Mouse (Mus musculus): ENCODE data around the gene Babam2. TPM values are rescaled to one million over a fixed set of nuclear protein-coding genes. Genes with fewer than 3 reads are reported as not detected.
A peak's percentile ranks its signal among the peaks of the same experiment; 100 is the strongest.

Gene Babam2
- total and polyA plus RNA-seq, 2 experiments from 2014 or later: 30.9 to 58.9 TPM

DNA sequence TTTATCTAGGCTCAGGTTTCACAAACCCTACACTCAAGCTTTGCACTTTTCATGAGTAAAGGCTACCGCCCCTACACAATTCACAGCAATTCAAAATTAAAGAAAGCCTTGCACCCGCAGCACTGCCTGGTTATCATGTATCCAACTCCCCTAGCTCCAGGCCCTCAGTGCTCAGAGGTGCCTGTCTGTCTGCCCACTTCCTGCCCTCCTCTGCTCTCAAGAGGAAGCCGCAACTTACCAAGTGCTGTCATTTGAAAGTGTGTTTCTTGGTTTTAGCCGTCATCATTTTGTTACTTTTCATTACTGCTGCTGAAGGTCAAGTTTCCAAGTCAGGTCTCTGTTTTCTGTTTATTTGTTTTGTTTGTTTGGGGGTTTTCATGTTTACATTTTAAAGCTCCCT, 221.1 kb downstream of the Babam2 start:
- Histone ChIP-seq H3K36me3 (ENCODE audit: insufficient read depth, low read length) (no peaks in the 10 kb centered on the region), H3K4me2 (ENCODE audit: low read depth, low read length, poor library complexity, severe bottlenecking) (no peak overlapping the region), H3K9me3 (ENCODE audit: low read length) (no peaks in the 10 kb centered on the region), H3K4me1 (ENCODE audit: insufficient read depth, low read length) (no peaks in the 10 kb centered on the region), H3K4me3 (ENCODE audit: low read depth, low read length) (no peak overlapping the region), H3K27ac (ENCODE audit: low read depth, low read length) (no peak overlapping the region), H3K27me3 (ENCODE audit: insufficient read depth, low read length) (no peaks in the 10 kb centered on the region), H3K9ac (replicated peaks; ENCODE audit: low read length, poor library complexity, severe bottlenecking) (no peak overlapping the region)
- DNase-seq (ENCODE audit: low spot score) (no peak), ATAC-seq (ENCODE audit: low FRiP score) (no peak)
- TF ChIP-seq CTCF (IDR thresholded peaks at IDR 0.05): no peak
- 95% methylated on average over 4 of the region's 4 CpGs for WGBS

DNA sequence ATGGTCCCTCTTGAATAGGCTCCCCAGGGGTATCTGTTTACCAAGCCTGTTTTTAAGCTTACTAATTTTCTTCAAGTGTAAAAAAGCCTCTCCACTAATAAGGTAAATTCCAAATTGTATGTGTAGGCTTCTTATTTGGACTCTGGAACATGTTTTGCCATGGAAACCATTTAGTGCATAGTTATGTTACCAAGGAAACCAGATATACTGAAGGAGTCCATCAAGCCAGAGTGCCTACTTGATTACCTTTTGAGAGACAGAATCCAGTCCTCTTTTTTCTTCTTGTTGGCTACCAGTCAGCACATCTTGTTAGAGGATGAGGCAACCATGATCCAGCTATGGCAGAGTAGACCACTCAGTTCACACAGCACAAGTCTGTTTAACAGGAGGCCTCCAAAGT, 222.6 kb downstream of the Babam2 start:
- no peak for TF ChIP-seq CTCF (IDR thresholded peaks at IDR 0.05)
- Histone ChIP-seq H3K27ac (ENCODE audit: low read depth, low read length) (no peak overlapping the region), H3K9ac (replicated peaks; ENCODE audit: low read length, poor library complexity, severe bottlenecking) (no peak overlapping the region), H3K4me3 (ENCODE audit: low read depth, low read length) (no peak overlapping the region), H3K4me1 (ENCODE audit: insufficient read depth, low read length) (no peaks in the 10 kb centered on the region), H3K27me3 (ENCODE audit: insufficient read depth, low read length) (no peaks in the 10 kb centered on the region), H3K36me3 (ENCODE audit: insufficient read depth, low read length) (no peaks in the 10 kb centered on the region), H3K9me3 (ENCODE audit: low read length) (no peaks in the 10 kb centered on the region), H3K4me2 (ENCODE audit: low read depth, low read length, poor library complexity, severe bottlenecking) (no peak overlapping the region)
- ATAC-seq (ENCODE audit: low FRiP score): no peak
- DNase-seq (ENCODE audit: low spot score): no peak

DNA sequence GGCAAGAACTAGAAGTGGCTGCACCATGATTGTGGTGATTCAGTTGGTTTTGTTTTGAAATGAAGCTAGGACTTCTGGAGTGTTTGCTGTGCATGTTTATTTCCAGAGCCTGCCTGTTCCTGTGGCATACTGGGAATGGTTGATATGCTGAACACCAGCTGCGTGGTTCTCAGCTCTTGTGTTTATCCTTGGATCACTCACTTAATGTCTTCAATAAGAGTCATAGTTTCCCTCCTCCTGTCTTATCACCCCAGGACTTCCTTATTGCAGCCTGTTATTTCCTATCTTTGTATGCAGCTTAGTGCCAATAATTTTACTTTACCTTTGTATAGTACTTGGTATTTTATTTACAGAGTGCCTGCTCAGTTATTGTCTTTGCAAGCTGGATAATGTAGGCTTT, 223.4 kb downstream of the Babam2 start:
- DNase-seq (ENCODE audit: low spot score) (no peak), ATAC-seq (ENCODE audit: low FRiP score) (no peak)
- no peaks in the 10 kb centered on the region for H3K4me1 ChIP-seq (ENCODE audit: insufficient read depth, low read length)
- no peak overlapping the region for H3K4me2 ChIP-seq (ENCODE audit: low read depth, low read length, poor library complexity, severe bottlenecking)
- H3K27ac ChIP-seq (ENCODE audit: low read depth, low read length): no peak overlapping the region
- H3K9ac ChIP-seq (replicated peaks; ENCODE audit: low read length, poor library complexity, severe bottlenecking): no peak overlapping the region
- H3K9me3 ChIP-seq (ENCODE audit: low read length): no peaks in the 10 kb centered on the region
- no peaks in the 10 kb centered on the region for H3K27me3 ChIP-seq (ENCODE audit: insufficient read depth, low read length)
- no peak for TF ChIP-seq CTCF (IDR thresholded peaks at IDR 0.05)
- H3K36me3 ChIP-seq (ENCODE audit: insufficient read depth, low read length): no peaks in the 10 kb centered on the region
- no peak overlapping the region for H3K4me3 ChIP-seq (ENCODE audit: low read depth, low read length)
- WGBS: 82% methylated on average over 1 of the region's 1 CpGs

GRCm38 (mm10) chr5:31924075-31924474, 226.6 kb downstream of the Babam2 start:
- no peak for TF ChIP-seq CTCF (IDR thresholded peaks at IDR 0.05)
- Histone ChIP-seq H3K27me3 (ENCODE audit: insufficient read depth, low read length) (no peaks in the 10 kb centered on the region), H3K27ac (ENCODE audit: low read depth, low read length) (no peak overlapping the region), H3K4me3 (ENCODE audit: low read depth, low read length) (no peak overlapping the region), H3K4me2 (ENCODE audit: low read depth, low read length, poor library complexity, severe bottlenecking) (no peak overlapping the region), H3K9ac (replicated peaks; ENCODE audit: low read length, poor library complexity, severe bottlenecking) (no peak overlapping the region), H3K36me3 (ENCODE audit: insufficient read depth, low read length) (no peaks in the 10 kb centered on the region), H3K9me3 (ENCODE audit: low read length) (no peaks in the 10 kb centered on the region), H3K4me1 (ENCODE audit: insufficient read depth, low read length) (no peaks in the 10 kb centered on the region)
- no peak for DNase-seq (ENCODE audit: low spot score)
- ATAC-seq (ENCODE audit: low FRiP score): no peak

- H3K27me3 ChIP-seq (ENCODE audit: insufficient read depth, low read length): no peaks in the 10 kb centered on the region
- H3K4me2 ChIP-seq (ENCODE audit: low read depth, low read length, poor library complexity, severe bottlenecking): no peak overlapping the region
- 88% methylated on average over 1 of the region's 1 CpGs for WGBS
- no peaks in the 10 kb centered on the region for H3K9me3 ChIP-seq (ENCODE audit: low read length)
- H3K4me3 ChIP-seq (ENCODE audit: low read depth, low read length): no peak overlapping the region
- no peak overlapping the region for H3K9ac ChIP-seq (replicated peaks; ENCODE audit: low read length, poor library complexity, severe bottlenecking)
- no peaks in the 10 kb centered on the region for H3K36me3 ChIP-seq (ENCODE audit: insufficient read depth, low read length)
- peak; percentile 54 for TF ChIP-seq CTCF (IDR thresholded peaks at IDR 0.05)
- no peak overlapping the region for H3K27ac ChIP-seq (ENCODE audit: low read depth, low read length)
- DNase-seq (ENCODE audit: low spot score) (no peak), ATAC-seq (ENCODE audit: low FRiP score) (no peak)
- no peaks in the 10 kb centered on the region for H3K4me1 ChIP-seq (ENCODE audit: insufficient read depth, low read length)
These were observed 229.1 kb downstream of the Babam2 start for GRCm38 (mm10) chr5:31926551-31926950.

GRCm38 (mm10) chr5:31929007-31929406, 231.5 kb downstream of the Babam2 start:
- WGBS: 47% methylated on average over 7 of the region's 7 CpGs
- no peak overlapping the region for H3K4me3 ChIP-seq (ENCODE audit: low read depth, low read length)
- no peaks in the 10 kb centered on the region for H3K27me3 ChIP-seq (ENCODE audit: insufficient read depth, low read length)
- H3K27ac ChIP-seq (ENCODE audit: low read depth, low read length): no peak overlapping the region
- ATAC-seq (ENCODE audit: low FRiP score): peak; percentile 54; the same call in 1 of the 2 replicates
- H3K4me2 ChIP-seq (ENCODE audit: low read depth, low read length, poor library complexity, severe bottlenecking): no peak overlapping the region
- H3K9ac ChIP-seq (replicated peaks; ENCODE audit: low read length, poor library complexity, severe bottlenecking): no peak overlapping the region
- H3K36me3 ChIP-seq (ENCODE audit: insufficient read depth, low read length): no peaks in the 10 kb centered on the region
- TF ChIP-seq CTCF (IDR thresholded peaks at IDR 0.05): no peak
- H3K4me1 ChIP-seq (ENCODE audit: insufficient read depth, low read length): no peaks in the 10 kb centered on the region
- H3K9me3 ChIP-seq (ENCODE audit: low read length): no peaks in the 10 kb centered on the region
- peak; percentile 62 for DNase-seq (ENCODE audit: low spot score)
